Mouse (Mus musculus): Measurements from ENCODE around the gene Gmppa. TPM values are rescaled to one million over a fixed set of nuclear protein-coding genes. Genes with fewer than 3 reads are reported as not detected.

Gmppa gene
- 97.2 TPM for polyA plus RNA-seq (2017; shearing (Covaris generic))

DNA sequence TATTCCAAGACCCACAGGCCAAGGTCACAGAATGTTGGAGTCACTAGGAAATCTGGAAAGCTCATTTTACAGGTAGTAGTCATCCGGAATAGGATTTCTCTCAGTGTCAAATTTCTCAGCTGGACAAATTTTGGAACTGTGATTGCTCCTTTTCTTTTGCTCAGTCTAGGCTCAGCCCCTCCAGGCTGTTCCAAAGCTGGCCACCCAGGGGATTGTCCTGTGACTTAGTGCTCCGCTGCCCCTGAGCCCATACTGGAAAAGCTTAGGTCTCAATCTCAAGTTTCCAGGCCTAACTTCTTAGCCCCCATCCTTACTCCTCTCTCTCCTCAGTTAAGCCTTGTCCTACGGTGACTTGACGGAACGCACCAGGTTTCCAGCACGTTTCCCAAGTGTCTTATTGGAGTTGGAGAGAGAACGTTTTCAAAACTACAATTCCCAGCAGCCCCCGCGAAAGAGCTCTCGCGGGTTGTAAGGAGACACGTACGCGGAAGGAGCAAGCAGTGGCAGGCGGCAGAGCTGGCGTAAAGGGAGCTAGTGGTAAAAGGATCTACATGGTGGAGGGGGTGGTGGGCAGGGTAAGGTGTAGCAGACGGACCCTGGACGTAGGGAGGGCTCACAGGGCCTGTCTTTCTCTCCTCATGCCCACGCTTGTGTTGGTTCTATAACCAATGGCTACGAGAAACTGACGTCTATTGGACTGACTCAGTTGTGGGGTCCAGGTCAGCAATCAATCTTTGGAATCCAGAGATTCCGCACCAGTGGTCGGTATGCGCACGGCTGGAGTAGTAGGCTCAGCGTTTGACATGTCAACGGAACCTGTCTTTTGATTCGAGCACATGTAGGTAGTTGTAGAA, at the start of gene Gmppa:
Gene Gmppa (plus strand): TSS at position 456 of the 854 bp plus-strand sequence.

DNA sequence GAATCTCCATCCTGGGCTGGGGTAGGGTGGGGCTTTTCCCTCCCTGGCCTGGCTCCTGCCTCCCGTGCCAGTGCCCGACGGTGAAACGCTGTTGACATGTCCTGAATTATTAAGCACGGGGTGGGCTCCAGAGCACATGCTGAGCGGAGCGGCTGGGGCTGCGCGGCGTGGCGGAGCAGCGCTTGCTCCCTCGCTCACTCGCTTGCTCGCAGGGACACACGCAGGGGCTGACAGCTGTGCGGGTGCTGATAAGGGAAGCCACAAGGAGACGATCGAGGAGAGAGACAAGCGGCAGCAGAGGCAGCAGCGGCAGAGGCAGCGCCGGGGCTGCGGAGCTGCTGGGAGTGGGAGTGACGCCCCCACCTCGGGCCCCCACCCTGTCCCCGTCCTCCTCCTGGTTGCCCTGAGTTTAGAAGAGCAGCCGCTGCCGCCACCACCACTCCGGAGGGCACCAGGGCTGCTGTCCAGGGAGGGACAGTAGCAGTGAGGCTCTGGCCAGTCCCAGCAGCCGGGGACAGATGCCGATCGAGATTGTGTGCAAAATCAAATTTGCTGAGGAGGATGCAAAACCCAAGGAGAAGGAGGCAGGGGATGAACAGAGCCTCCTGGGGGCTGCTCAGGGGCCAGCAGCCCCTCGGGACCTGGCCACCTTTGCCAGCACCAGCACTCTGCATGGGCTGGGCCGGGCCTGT, 14.7 kb downstream of the Gmppa start, which contains the start of gene Asic4:
Gene Asic4 (plus strand): TSS at position 123 of the 692 bp plus-strand sequence.

DNA sequence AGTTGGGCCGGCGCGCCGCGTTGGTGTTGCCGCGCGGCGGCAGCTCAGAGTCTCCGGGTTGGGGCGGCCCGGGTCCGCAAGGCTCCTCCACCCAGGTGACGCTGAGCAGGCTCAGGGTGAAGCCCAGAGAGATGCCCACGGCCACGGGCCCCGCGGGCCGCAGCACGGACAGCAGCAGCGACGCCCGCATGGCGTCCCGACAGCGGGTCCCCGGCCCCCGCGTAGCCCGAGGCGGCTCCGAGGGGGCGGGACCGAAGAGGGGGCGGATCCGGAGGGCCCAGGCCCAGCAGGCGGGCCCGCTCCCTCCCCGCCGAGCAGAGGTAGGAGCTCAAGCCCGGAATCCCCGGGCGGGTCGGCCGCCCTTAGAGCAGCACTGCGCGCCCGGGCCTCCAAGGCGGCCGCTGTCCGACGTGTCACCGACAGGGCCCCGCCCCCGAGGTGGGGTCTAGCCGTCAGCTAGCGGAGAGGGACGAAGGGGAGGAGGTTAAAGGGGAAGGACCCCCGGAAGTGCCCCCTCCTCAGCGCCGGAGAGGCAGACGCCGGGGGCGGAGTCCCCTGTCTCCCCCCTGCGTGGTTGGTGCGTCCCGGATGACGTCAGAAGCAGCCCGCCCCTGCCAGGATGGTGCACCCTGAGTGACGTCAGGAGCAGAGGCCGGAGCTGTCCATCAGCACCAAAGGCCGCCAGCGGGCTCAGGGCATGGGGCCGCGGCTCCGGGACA, 43.3 kb downstream of the Gmppa start, which contains the start of the genes Chpf and Tmem198:
Gene Chpf (minus strand): TSS at position 392 of the 719 bp plus-strand sequence.
Gene Tmem198 (plus strand): TSS at position 617 of the 719 bp plus-strand sequence.

Other genes with a start within 250 kb of the Gmppa start
- gene Ankzf1, start 243.8 kb upstream of the Gmppa start, polyA plus RNA-seq (2017; shearing (Covaris generic)): 19.0 TPM
- 17.3 TPM for gene Atg9a, start 243.7 kb upstream of the Gmppa start, polyA plus RNA-seq (2017; shearing (Covaris generic))
- gene Glb1l, start 225.1 kb upstream of the Gmppa start, polyA plus RNA-seq (2017; shearing (Covaris generic)): 7.4 TPM
- gene Stk16, start 225.1 kb upstream of the Gmppa start, polyA plus RNA-seq (2017; shearing (Covaris generic)): 59.4 TPM
- 208 TPM for gene Tuba4a, start 216.1 kb upstream of the Gmppa start, polyA plus RNA-seq (2017; shearing (Covaris generic))
- gene A630095N17Rik, start 203.8 kb upstream of the Gmppa start, polyA plus RNA-seq (2017; shearing (Covaris generic)): not detected
- 109 TPM for gene Dnajb2, start 199.5 kb upstream of the Gmppa start, polyA plus RNA-seq (2017; shearing (Covaris generic))
- 0.13 TPM for gene Ptprn, start 171.4 kb upstream of the Gmppa start, polyA plus RNA-seq (2017; shearing (Covaris generic))
- not detected for gene Resp18, start 157.5 kb upstream of the Gmppa start, polyA plus RNA-seq (2017; shearing (Covaris generic))
- gene Dnpep, start 117.9 kb upstream of the Gmppa start, polyA plus RNA-seq (2017; shearing (Covaris generic)): 42.9 TPM
- not detected for gene Des, start 75.6 kb upstream of the Gmppa start, polyA plus RNA-seq (2017; shearing (Covaris generic))
- 0.59 TPM for gene Speg, start 60.6 kb upstream of the Gmppa start, polyA plus RNA-seq (2017; shearing (Covaris generic))
- not detected for gene Asic4, start 14.5 kb downstream of the Gmppa start, polyA plus RNA-seq (2017; shearing (Covaris generic))
- gene Chpf, start 43.4 kb downstream of the Gmppa start, polyA plus RNA-seq (2017; shearing (Covaris generic)): 31.4 TPM
- 3.5 TPM for gene Tmem198, start 43.6 kb downstream of the Gmppa start, polyA plus RNA-seq (2017; shearing (Covaris generic))
- 1.9 TPM for gene Obsl1, start 70.5 kb downstream of the Gmppa start, polyA plus RNA-seq (2017; shearing (Covaris generic))
- not detected for gene Inha, start 71.1 kb downstream of the Gmppa start, polyA plus RNA-seq (2017; shearing (Covaris generic))
- gene Stk11ip, start 85.6 kb downstream of the Gmppa start, polyA plus RNA-seq (2017; shearing (Covaris generic)): 32.1 TPM
- not detected for gene Slc4a3, start 110.3 kb downstream of the Gmppa start, polyA plus RNA-seq (2017; shearing (Covaris generic))

Measured in effector memory CD4-positive, alpha-beta T cell, adult 7 months (primary cell).